Mouse (Mus musculus): Measurements from ENCODE around the gene Dusp19. TPM values are rescaled to one million over a fixed set of nuclear protein-coding genes. Genes with fewer than 3 reads are reported as not detected.

The Dusp19 gene
- total RNA-seq, 2 experiments from 2014 or later = 5.0 to 6.6 TPM

DNA sequence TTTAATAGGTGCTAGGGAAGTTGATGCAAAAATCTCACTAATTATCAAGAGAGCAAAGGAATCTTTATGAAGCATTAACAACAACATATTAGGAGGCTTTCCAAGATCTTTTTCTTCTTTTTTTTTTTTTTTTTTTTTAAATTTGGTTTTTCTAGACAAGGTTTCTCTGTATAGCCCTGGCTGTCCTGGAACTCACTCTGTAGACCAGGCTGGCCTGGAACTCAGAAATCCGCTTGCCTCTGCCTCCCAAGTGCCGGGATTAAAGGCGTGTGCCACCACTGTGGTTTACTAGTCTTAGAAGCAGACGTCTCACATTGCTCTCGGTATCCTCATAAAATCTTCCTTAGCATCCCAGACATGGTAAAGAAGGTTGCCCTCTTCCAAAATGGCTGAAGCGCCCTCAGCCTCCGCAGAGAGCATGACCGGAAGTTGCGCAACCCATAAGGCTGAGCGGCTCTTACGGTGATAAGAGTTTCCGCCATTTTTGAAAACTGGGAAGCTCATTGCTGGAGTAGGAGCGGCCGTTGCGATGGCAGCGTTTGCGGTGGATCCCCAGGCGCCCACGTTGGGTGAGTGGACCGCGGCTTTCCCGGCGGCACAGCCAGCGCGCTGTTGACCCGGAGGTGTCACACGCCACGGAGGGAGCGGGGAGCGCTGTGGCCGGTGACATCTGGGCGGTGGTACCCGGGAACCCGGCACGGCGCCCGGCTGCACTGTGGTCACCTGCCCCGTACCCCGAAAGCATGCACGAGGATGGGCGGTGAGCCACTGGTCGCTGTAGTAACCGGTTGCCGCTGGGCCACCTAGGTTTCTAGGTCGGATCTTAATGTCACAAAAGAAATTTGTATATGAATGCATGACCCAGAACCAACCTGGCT, 21.8 kb downstream of the Dusp19 start:
- DNase-seq = peak; percentile 95

DNA sequence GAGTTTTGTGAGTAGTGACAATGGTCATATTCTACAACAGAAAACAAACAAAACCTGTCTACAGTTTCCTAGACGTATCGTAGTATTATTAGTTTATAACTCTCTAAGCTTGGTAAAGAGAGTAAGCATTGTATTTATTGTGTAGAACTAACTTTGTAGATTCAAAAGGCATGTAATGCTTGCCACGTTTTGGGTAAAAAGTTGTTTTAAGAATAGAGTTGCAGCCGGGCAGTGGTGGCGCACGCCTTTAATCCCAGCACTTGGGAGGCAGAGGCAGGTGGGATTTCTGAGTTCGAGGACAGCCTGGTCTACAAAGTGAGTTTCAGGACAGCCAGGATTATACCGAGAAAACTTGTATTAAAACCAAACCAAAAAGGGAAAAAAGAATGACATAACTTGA, 22.6 kb downstream of the Dusp19 start:
- no peak for DNase-seq

DNA sequence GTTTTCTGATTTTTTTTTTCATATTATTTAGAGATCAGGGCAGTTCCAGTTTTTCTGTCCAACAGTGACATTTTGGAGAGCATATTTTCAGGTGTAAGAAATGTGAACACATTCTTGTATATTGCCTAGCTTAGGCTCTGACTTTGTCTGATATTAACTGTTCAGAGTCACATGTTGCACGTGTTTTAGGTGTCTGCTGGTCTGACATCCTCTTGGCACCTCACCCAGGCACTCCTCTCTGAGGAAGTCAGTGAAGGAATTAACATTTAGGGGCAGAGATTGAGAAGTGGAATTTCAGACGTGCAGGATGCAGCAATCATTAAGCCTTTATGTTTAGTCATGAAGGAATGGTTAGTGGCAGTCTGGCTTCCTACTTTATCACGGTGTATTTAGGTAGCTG, 23.0 kb downstream of the Dusp19 start:
- no peak for DNase-seq

DNA sequence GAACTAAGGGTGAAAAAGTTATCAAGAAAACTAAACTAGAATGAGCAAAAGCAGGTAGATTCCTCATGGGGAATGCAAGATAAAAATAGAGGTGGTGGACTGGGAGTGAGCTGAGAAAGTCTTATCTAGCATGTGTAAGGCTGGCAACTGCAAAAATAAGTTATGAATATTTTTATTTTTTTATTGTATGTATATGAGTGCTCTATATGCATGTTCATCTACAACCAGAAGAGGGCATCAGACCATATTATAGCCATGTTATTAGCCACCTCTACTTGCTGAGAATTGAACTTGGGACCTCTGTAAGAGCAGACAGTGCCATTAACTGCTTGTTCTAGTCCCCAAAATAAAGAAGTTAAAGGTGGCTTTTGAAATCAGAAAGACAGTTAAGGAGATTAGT, 44.6 kb downstream of the Dusp19 start:
- no peak for DNase-seq

DNA sequence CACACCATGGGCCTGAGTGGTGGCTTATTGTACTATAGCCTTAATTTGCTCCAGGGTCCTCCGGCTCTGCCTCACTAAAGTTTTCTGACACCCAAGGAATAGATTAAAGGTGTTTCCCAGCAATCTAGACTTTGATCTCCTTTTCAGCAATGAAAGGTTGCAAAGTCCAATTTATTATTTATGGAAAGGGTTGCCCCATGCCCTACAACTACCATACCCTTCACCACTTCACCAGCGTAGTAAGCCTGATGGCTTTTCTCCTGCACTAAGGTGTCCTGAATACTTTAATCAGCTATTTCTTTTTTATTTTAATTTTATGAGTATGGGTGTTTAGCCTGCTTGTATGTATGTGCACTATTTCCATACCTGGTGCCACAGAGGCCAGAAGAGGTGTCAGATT, 45.8 kb downstream of the Dusp19 start:
- DNase-seq = no peak

DNA sequence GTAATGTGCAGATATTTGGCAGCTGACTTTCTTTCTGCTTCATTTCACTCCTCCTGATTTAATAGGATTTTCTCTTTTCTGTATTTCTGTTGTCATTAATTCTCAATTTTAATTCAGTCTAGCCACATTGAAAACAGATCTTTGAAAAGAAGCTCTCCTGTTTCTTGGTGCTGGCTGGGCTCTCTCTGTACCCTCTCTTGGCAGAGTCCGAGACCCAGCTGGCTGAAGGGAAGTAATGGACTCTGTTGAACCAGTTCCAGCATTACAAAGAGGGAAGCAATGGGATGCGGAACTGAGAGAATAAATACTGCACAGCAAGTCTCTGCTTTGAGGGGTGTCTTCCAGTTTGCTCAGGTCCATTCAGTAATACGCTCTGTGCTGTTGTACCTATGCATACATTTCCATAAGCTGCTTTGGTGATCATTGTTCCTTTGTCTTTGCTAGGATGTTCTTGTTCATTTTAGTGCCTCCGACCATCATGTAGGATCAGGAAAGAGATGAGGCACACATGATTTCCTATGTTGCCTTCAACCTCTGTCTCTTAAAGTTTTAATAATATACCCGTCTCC, 50.6 kb downstream of the Dusp19 start:
- no peak for DNase-seq

DNA sequence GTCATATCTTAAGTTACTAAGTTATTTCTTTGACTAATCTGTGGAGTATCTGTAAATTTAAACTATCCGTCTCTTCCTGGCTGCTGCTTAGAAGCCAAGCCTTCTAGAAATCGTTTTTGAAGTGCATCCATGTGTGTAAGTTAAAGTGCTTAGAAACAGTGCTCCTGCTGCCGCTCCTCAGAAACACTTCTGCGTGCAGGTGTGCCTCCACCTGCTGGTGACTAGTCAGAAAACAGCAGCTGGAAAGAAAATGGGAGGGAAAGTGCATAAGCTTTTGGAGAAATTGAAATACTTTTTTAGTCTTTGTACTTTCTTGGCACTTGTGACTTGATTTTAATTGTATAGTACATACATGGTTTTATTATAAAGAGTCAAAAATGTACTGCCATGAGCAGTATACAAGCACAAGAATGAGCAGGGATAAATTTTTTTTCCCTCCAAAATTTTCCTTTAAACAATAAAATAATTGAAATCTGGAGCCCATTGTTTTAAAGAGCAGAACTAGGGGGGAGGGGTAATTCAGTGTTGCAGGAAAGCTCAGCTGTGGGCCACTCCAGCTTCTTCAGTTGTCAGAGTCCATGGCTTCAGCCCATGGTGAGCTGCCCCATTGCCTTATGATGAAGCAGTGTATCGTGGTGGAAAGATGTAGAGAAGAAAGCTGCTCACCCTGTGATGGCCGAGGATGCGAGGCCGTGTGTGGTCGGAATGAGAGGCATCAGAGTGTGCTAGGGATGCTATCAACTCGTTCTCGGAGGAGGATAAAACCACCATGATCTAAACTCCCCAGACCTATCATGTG, 53.2 kb downstream of the Dusp19 start:
- peak; percentile 16 for DNase-seq

DNA sequence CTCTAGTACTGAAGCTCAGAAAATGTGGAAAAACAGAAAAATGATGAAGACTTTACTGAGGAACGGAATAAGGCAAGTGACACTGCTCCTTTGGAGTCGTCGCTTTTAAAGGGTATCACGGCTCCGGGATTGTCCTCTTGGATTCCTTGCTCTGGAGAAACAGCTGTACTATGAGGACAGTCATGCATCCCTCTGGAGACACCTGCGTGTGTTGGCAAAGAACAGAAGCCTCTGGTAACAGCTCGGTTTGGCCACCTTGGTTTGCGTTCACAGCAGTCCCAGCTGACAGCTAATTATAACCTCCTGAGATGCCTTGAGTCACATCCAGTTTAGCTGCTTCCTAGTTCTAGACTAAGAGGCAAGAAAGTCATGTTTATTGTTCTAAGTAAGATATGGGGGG, 62.0 kb downstream of the Dusp19 start:
- DNase-seq = no peak

Small RNA genes within 50 kb of the gene (microRNA-seq; reads per million reads assigned to microRNA genes)
- gene Mir684-1 = 0 reads per million in 2 experiments

Other genes starting within 250 kb of the Dusp19 start
- 1 to 10 TPM; 7.6 to 8.5 TPM for gene Frzb, start 169.4 kb upstream of the Dusp19 start, total RNA-seq (2021)
- 100 to 1,000 TPM in 1 of 2 experiments, 10 to 100 TPM in 1; 98.5 to 109 TPM for gene Nckap1, start 35.7 kb upstream of the Dusp19 start, total RNA-seq (2021)
- gene Nup35, start 191 bp downstream of the Dusp19 start, total RNA-seq (2021) = 10 to 100 TPM; 10.1 to 13.4 TPM